Mouse (Mus musculus) WW6 (cell line): ENCODE data around the gene Socs3.

ENCODE experiments used
- DNase-seq: peaks from one replicate; pipeline ENCODE4 v3.0.0-alpha.2; 2013; ENCODE audit warnings: low read depth, low spot score

Gene Socs3

DNA sequence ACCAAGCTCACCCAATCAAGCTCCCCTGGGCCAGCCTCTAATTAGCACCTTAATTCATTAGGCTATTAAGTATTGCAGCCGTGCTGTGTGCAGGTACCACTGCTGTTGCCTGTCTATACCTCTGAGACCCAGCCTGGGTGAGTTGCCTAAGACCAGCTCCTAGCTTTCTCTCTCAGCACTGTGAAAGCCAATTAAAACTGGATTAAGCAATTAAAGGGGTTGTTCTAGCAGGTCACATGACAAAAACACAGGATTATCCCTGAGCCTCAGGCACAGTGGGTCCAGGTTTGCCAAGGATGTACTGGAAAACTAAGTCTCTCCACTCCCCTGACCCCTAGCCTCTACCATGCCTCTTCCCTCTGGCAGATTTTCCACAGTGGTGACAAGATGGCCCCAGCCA, 44.3 kb downstream of the Socs3 start:
- DNase-seq: no peak

DNA sequence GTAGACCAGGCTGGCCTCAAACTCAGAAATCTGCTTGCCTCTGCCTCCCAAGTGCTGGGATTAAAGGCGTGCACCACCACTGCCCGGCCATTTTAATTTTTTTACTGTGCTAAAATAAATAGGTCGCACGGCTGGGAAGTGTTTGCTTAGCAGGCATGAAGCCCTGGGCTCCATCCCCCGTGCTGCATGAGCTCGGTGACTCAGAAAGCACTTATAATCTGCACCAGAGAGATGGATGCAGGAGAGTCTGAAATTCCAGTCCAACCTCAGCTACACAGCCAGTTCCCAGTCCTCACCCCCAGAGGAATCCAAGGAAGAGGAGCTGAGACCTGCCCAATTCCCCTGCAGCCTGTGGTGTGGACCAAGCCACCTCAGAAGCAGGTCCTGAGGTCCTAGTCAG, 45.4 kb downstream of the Socs3 start:
- no peak for DNase-seq

DNA sequence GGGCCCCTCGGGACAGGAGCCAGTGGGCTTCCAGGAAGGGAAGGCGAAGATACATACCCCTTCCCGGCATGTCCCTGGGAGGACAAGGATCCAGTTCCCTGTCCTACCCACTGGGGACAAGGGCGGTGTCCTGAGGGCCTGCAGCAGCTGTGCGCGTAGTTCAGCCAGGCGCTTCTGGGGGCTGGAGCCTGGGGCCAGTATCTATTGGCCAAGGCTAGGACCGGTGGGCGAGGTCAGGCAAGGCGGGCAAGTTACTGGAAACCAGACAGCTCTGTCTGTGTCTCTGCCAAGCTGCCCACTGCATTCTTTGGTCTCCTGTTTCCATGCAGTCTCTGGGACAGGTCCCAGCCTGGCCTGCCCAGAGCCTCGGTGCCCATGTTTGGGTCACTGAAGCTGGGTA, 46.6 kb downstream of the Socs3 start:
- no peak for DNase-seq

DNA sequence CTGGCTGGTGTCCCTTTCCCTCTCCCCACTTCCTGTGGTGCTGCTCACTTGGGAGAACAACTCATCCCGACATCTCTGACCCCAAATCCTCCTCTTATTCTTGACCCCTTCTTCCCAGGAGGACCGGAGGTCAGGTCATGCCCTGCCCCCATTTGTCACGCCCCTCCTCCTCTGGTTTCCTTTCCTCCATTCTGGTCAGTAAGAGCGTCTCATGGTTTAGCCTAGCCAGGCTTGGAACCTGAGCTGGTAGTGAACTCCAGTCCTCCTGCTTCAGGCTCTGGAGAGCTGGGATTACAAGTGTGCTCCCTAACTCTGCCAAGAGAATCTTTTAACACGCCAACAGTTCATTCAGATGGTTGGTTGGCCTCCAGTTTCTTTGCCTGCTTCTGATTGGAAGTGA, 50.6 kb downstream of the Socs3 start:
- no peak for DNase-seq

DNA sequence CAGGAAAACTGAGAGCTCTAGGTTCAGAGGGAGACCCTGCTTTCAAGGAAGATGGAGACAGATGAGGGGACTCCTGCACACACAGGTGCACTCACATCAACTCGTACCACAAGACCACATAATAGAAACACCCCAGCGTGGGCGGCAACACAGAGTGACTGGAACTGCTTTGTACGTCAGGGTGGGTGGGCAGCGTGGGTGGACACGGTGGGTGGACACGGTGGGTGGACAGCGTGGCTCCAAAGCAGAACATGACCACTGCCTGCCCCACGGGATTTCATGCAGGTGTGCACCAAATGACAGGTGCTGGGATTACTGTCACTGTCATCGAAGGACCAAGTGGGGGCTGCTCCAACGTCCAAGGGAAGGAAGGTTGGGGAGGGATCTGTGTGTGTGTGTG, 51.3 kb downstream of the Socs3 start:
- DNase-seq: no peak
